Mouse (Mus musculus): ENCODE measurements around the gene Ubac2. TPM values are rescaled to one million over a fixed set of nuclear protein-coding genes. Genes with fewer than 3 reads are reported as not detected.
"Not testable (repeated sequence)": the region's sequence is repeated elsewhere in the genome, so short reads cannot be mapped to it uniquely, and the experiment has no call there.

Gene Ubac2
- polyA plus RNA-seq (2012; ENCODE audit: insufficient read depth, insufficient read length, missing spikeins) = 41.2 and 49.0 TPM in 2 replicates

- Histone ChIP-seq H3K4me1 (ENCODE audit: control insufficient read depth, insufficient read depth, low read length) (peaks cover 36% of the 10 kb centered on the region), H3K4me3 (ENCODE audit: insufficient read depth, low read length) (peak within 1 kb of the TSS; percentile 98), H3K27ac (ENCODE audit: insufficient read depth, low read depth, low read length) (peak within 1 kb of the TSS; percentile 70)
- no peak for TF ChIP-seq POLR2A (IDR thresholded peaks at IDR 0.05; ENCODE audit: borderline replicate concordance, low read depth, low read length)
- TF ChIP-seq CTCF (IDR thresholded peaks at IDR 0.05; ENCODE audit: low read depth, low read length) = no peak
These were observed at the start of gene Ubac2 for GRCm38 (mm10) chr14:121878176-121878858. TSS of gene Ubac2 (plus strand) at chr14:121878620.

- Histone ChIP-seq H3K4me3 (ENCODE audit: insufficient read depth, low read length) (no peak overlapping the region), H3K4me1 (ENCODE audit: control insufficient read depth, insufficient read depth, low read length) (0 out of 2 replicates have a peak, but pooled peaks cover 4% of the 10 kb centered on the region), H3K27ac (ENCODE audit: insufficient read depth, low read depth, low read length) (no peak overlapping the region)
- TF ChIP-seq CTCF (IDR thresholded peaks at IDR 0.05; ENCODE audit: low read depth, low read length) = no peak
- TF ChIP-seq POLR2A (IDR thresholded peaks at IDR 0.05; ENCODE audit: borderline replicate concordance, low read depth, low read length) = no peak
These were observed 48.5 kb upstream of the Ubac2 start for GRCm38 (mm10) chr14:121829816-121830442.

- TF ChIP-seq POLR2A (IDR thresholded peaks at IDR 0.05; ENCODE audit: borderline replicate concordance, low read depth, low read length) (no peak), CTCF (IDR thresholded peaks at IDR 0.05; ENCODE audit: low read depth, low read length) (no peak)
- Histone ChIP-seq H3K4me1 (ENCODE audit: control insufficient read depth, insufficient read depth, low read length) (no peaks in the 10 kb centered on the region), H3K27ac (ENCODE audit: insufficient read depth, low read depth, low read length) (no peak overlapping the region)
These were observed 45.4 kb upstream of the Ubac2 start for GRCm38 (mm10) chr14:121833001-121833520.

GRCm38 (mm10) chr14:121838161-121838560 is 40.3 kb upstream of the Ubac2 start:
- TF ChIP-seq CTCF (IDR thresholded peaks at IDR 0.05; ENCODE audit: low read depth, low read length) (no peak), POLR2A (IDR thresholded peaks at IDR 0.05; ENCODE audit: borderline replicate concordance, low read depth, low read length) (no peak)
- Histone ChIP-seq H3K4me3 (ENCODE audit: insufficient read depth, low read length) (no peak overlapping the region), H3K4me1 (ENCODE audit: control insufficient read depth, insufficient read depth, low read length) (no peaks in the 10 kb centered on the region), H3K27ac (ENCODE audit: insufficient read depth, low read depth, low read length) (no peak overlapping the region)

More at GRCm38 (mm10) chr14:121833001-121833520, 45.4 kb upstream of the Ubac2 start:
- H3K4me3 ChIP-seq (ENCODE audit: insufficient read depth, low read length) = no peak overlapping the region

GRCm38 (mm10) chr14:121840217-121840616 is 38.2 kb upstream of the Ubac2 start:
- no peak for TF ChIP-seq POLR2A (IDR thresholded peaks at IDR 0.05; ENCODE audit: borderline replicate concordance, low read depth, low read length)
- no peak for TF ChIP-seq CTCF (IDR thresholded peaks at IDR 0.05; ENCODE audit: low read depth, low read length)

GRCm38 (mm10) chr14:121844486-121844885 is 33.9 kb upstream of the Ubac2 start:
- TF ChIP-seq POLR2A (IDR thresholded peaks at IDR 0.05; ENCODE audit: borderline replicate concordance, low read depth, low read length) (no peak), CTCF (IDR thresholded peaks at IDR 0.05; ENCODE audit: low read depth, low read length) (no peak)
- Histone ChIP-seq H3K27ac (ENCODE audit: insufficient read depth, low read depth, low read length) (no peak overlapping the region), H3K4me3 (ENCODE audit: insufficient read depth, low read length) (no peak overlapping the region), H3K4me1 (ENCODE audit: control insufficient read depth, insufficient read depth, low read length) (no peaks in the 10 kb centered on the region)

More at GRCm38 (mm10) chr14:121840217-121840616, 38.2 kb upstream of the Ubac2 start:
- Histone ChIP-seq H3K4me3 (ENCODE audit: insufficient read depth, low read length) (no peak overlapping the region), H3K4me1 (ENCODE audit: control insufficient read depth, insufficient read depth, low read length) (no peaks in the 10 kb centered on the region), H3K27ac (ENCODE audit: insufficient read depth, low read depth, low read length) (no peak overlapping the region)

- Histone ChIP-seq H3K4me1 (ENCODE audit: control insufficient read depth, insufficient read depth, low read length) (no peaks in the 10 kb centered on the region), H3K4me3 (ENCODE audit: insufficient read depth, low read length) (no peak overlapping the region), H3K27ac (ENCODE audit: insufficient read depth, low read depth, low read length) (no peak overlapping the region)
- TF ChIP-seq POLR2A (IDR thresholded peaks at IDR 0.05; ENCODE audit: borderline replicate concordance, low read depth, low read length) (no peak), CTCF (IDR thresholded peaks at IDR 0.05; ENCODE audit: low read depth, low read length) (no peak)
These were observed 27.2 kb upstream of the Ubac2 start for GRCm38 (mm10) chr14:121851231-121851630.

- TF ChIP-seq CTCF (IDR thresholded peaks at IDR 0.05; ENCODE audit: low read depth, low read length) (no peak), POLR2A (IDR thresholded peaks at IDR 0.05; ENCODE audit: borderline replicate concordance, low read depth, low read length) (no peak)
- no peak overlapping the region for H3K27ac ChIP-seq (ENCODE audit: insufficient read depth, low read depth, low read length)
- H3K4me1 ChIP-seq (ENCODE audit: control insufficient read depth, insufficient read depth, low read length) = no peaks in the 10 kb centered on the region
- no peak overlapping the region for H3K4me3 ChIP-seq (ENCODE audit: insufficient read depth, low read length)
These were observed 25.9 kb upstream of the Ubac2 start for GRCm38 (mm10) chr14:121852531-121852930.

GRCm38 (mm10) chr14:121865162-121865561 is 13.3 kb upstream of the Ubac2 start:
- H3K4me1 ChIP-seq (ENCODE audit: control insufficient read depth, insufficient read depth, low read length); H3K4me3 ChIP-seq (ENCODE audit: insufficient read depth, low read length); H3K27ac ChIP-seq (ENCODE audit: insufficient read depth, low read depth, low read length): not testable (repeated sequence)
- TF ChIP-seq CTCF (IDR thresholded peaks at IDR 0.05; ENCODE audit: low read depth, low read length) = 0 out of 2 replicates have a peak, but pooled peaks have one; percentile 25

- TF ChIP-seq POLR2A (IDR thresholded peaks at IDR 0.05; ENCODE audit: borderline replicate concordance, low read depth, low read length) = no peak
- no peak for TF ChIP-seq CTCF (IDR thresholded peaks at IDR 0.05; ENCODE audit: low read depth, low read length)
These were observed 11.8 kb upstream of the Ubac2 start for GRCm38 (mm10) chr14:121866574-121866973.

More at GRCm38 (mm10) chr14:121866574-121866973, 11.8 kb upstream of the Ubac2 start:
- Histone ChIP-seq H3K4me1 (ENCODE audit: control insufficient read depth, insufficient read depth, low read length) (peaks cover 7% of the 10 kb centered on the region), H3K4me3 (ENCODE audit: insufficient read depth, low read length) (no peak overlapping the region), H3K27ac (ENCODE audit: insufficient read depth, low read depth, low read length) (no peak overlapping the region)
